ENCODE assay signal across 13 mouse cellular contexts in genomic region chr5:97124977-97125376, GRCm38 (mm10).
"Had no signal": no experiment of that assay in that cellular context is flagged by ENCODE, and none has a peak within 500 bp of the region (broad histone marks: within the 10 kb centered on the region; RNA-seq: fewer than 3 reads in every experiment).

No protein-coding gene starts in this region.

- DNase-seq: kidney, postnatal 25 days; layer of hippocampus, adult 9-11 months; liver; lung, adult 2 months; midbrain, embryonic 14.5 days; thymus, postnatal 25 days had no signal

- H3K4me3 ChIP-seq: layer of hippocampus, adult 2 months; liver, embryonic 12.5 days; liver, embryonic 15.5 days had no signal

- H3K27ac ChIP-seq: kidney, postnatal 0 days; layer of hippocampus, adult 2 months; liver, embryonic 12.5 days; liver, embryonic 15.5 days; macrophage had no signal

- ATAC-seq: intestine, postnatal 0 days; liver, embryonic 12.5 days had no signal

- H3K4me1 ChIP-seq: liver, embryonic 12.5 days; liver, embryonic 15.5 days had no signal

- H3K9me3 ChIP-seq: liver, embryonic 12.5 days; liver, embryonic 15.5 days had no signal

- H3K9ac ChIP-seq: liver, embryonic 12.5 days; liver, embryonic 15.5 days had no signal

- H3K4me2 ChIP-seq: liver, embryonic 12.5 days; liver, embryonic 15.5 days; midbrain, embryonic 11.5 days had no signal

- H3K36me3 ChIP-seq: liver, embryonic 12.5 days; liver, embryonic 15.5 days had no signal

- H3K27me3 ChIP-seq: liver, embryonic 12.5 days; liver, embryonic 15.5 days had no signal
